ENCODE assay signal across 20 mouse cellular contexts in the genomic region with DNA sequence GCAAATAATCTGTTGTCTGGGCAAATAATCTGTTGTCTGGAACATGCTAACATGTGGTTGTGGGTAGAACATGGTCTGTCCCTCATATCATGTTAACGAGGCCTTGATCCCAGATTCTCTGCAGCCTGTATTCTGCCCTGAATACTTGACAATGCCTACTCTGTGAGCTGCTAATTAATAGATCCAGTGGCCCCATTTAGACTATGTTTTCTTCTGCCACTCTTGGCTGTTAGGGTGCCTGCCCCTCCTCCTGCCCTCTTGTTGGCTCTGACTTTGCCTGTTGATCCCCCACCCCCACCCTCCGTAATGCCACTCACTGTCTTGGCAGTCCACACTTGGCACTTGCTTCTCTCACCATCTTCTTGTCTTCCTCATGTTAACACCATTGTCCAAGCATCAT. TPM values are rescaled to one million over a fixed set of nuclear protein-coding genes. Genes with fewer than 3 reads are reported as not detected.
DNase-seq lines count a peak whose midpoint lies in the region; ATAC-seq and TF ChIP-seq lines count a peak whose summit lies in the region.
"Had no signal": no experiment of that assay in that cellular context is flagged by ENCODE, and none has a peak within 500 bp of the region (broad histone marks: within the 10 kb centered on the region; RNA-seq: fewer than 3 reads in every experiment).

No protein-coding gene starts in this region.

- H3K9me3 ChIP-seq in neural tube, embryonic 15.5 days (replicated peaks): no peaks in the 10 kb centered on the region
- H3K9me3 ChIP-seq: G1E; intestine, embryonic 15.5 days; limb, embryonic 15.5 days; neural tube, embryonic 12.5 days; stomach, embryonic 15.5 days had no signal

- ATAC-seq in frontal cortex, adult (ENCODE audit: low TSS enrichment): peak; percentile 50; the same call in 1 of the 2 replicates
- peak; percentile 49; the same call in 1 of the 2 replicates for ATAC-seq in neural tube, embryonic 15.5 days (ENCODE audit: low FRiP score)
- ATAC-seq: intestine, embryonic 15.5 days; liver, postnatal 0 days had no signal

- no peaks in the 10 kb centered on the region for H3K27me3 ChIP-seq in neural tube, embryonic 15.5 days (replicated peaks)
- H3K27me3 ChIP-seq: intestine, embryonic 15.5 days; limb, embryonic 15.5 days; neural tube, embryonic 12.5 days; stomach, embryonic 15.5 days had no signal

- WGBS in neural tube, embryonic 15.5 days: 76% methylated on average over 2 of the region's 2 CpGs

- H3K9ac ChIP-seq in neural tube, embryonic 15.5 days (replicated peaks): no peak overlapping the region
- H3K9ac ChIP-seq: intestine, embryonic 15.5 days; limb, embryonic 15.5 days; liver, postnatal 0 days; neural tube, embryonic 12.5 days; stomach, embryonic 15.5 days had no signal

- no peak for DNase-seq in frontal cortex, adult 2 months (ENCODE audit: extremely low spot score in 1 of 2, low spot score in 1 of 2)
- no peak for DNase-seq in layer of hippocampus, adult 2 months (ENCODE audit: low spot score in 2 of 2)
- DNase-seq in layer of hippocampus, adult 18-20 months (ENCODE audit: low spot score in 2 of 2): no peak
- no peak for DNase-seq in neural tube, embryonic 10.5 days (ENCODE audit: extremely low spot score, low spot score)
- peak; percentile 76 for DNase-seq in retina, postnatal 1 day
- no peak for DNase-seq in cerebellum, adult 11-12 months
- DNase-seq: adrenal gland, postnatal 25 days; cerebellum, adult 2 months; heart, adult 18-20 months; heart, postnatal 36 days; liver, postnatal 0 days; lung, postnatal 10 days; thymus, adult 2 months had no signal

- H3K36me3 ChIP-seq in neural tube, embryonic 15.5 days: no peaks in the 10 kb centered on the region
- H3K36me3 ChIP-seq: G1E; intestine, embryonic 15.5 days; limb, embryonic 15.5 days; neural tube, embryonic 12.5 days had no signal

- peaks cover 1% of the 10 kb centered on the region for H3K4me1 ChIP-seq in neural tube, embryonic 15.5 days

- no peak overlapping the region for H3K4me2 ChIP-seq in neural tube, embryonic 15.5 days
- H3K4me2 ChIP-seq: intestine, embryonic 15.5 days; limb, embryonic 15.5 days; neural tube, embryonic 12.5 days; stomach, embryonic 15.5 days had no signal

- H3K27ac ChIP-seq in layer of hippocampus, adult 2 months: peak overlapping the region; percentile 71
- no peak overlapping the region for H3K27ac ChIP-seq in neural tube, embryonic 15.5 days (replicated peaks)
- H3K27ac ChIP-seq: intestine, embryonic 15.5 days; limb, embryonic 15.5 days; neural tube, embryonic 12.5 days; stomach, embryonic 15.5 days had no signal

- TF ChIP-seq CTCF in layer of hippocampus, adult 2 months (conservative IDR thresholded peaks at IDR 0.05): no peak

- H3K4me3 ChIP-seq in layer of hippocampus, adult 2 months: no peak overlapping the region
- H3K4me3 ChIP-seq in neural tube, embryonic 15.5 days (replicated peaks): no peak overlapping the region
- H3K4me3 ChIP-seq: intestine, embryonic 15.5 days; limb, embryonic 15.5 days; neural tube, embryonic 12.5 days; stomach, embryonic 15.5 days had no signal

RNA-seq across cellular contexts. Expression of gene Myo6, which starts 13.8 kb away (rescaled TPM):
- 62.6 and 66.0 TPM in 2 replicates for polyA plus RNA-seq in frontal cortex, adult 2 months (2012; rRNA removed)
- 10 to 100 TPM; 82.0 to 83.8 TPM for total RNA-seq in layer of hippocampus, adult 2 months (2021)
- 10 to 100 TPM; 72.6 to 77.8 TPM for total RNA-seq in layer of hippocampus, adult 18-20 months (2021)
- polyA plus RNA-seq in neural tube, embryonic 15.5 days (2015; fragmentation: Nextera tagmentation; extraction: Ambion mirVana): 18.1 and 25.7 TPM in 2 replicates
